Mouse (Mus musculus): ENCODE data around the gene H2-M10.4.

GRCm38 (mm10) chr17:36486687-36487230 is 24.6 kb upstream of the H2-M10.4 start:
- TF ChIP-seq CTCF (IDR thresholded peaks at IDR 0.05; ENCODE audit: borderline replicate concordance, insufficient read depth, low read depth, low read length) (no peak), POLR2A (IDR thresholded peaks at IDR 0.05; ENCODE audit: borderline replicate concordance, insufficient read depth, low read length) (no peak)

Measured in cerebellum, adult 2 months (tissue).